Mouse (Mus musculus): ENCODE data around the gene Pou3f4. TPM values are rescaled to one million over a fixed set of nuclear protein-coding genes. Genes with fewer than 3 reads are reported as not detected.
"Not testable (repeated sequence)": the region's sequence is repeated elsewhere in the genome, so short reads cannot be mapped to it uniquely, and the experiment has no call there.

Pou3f4 gene
- polyA plus RNA-seq (2015; fragmentation: Nextera tagmentation; extraction: Ambion mirVana): 0.27 and 0.28 TPM in 2 replicates

DNA sequence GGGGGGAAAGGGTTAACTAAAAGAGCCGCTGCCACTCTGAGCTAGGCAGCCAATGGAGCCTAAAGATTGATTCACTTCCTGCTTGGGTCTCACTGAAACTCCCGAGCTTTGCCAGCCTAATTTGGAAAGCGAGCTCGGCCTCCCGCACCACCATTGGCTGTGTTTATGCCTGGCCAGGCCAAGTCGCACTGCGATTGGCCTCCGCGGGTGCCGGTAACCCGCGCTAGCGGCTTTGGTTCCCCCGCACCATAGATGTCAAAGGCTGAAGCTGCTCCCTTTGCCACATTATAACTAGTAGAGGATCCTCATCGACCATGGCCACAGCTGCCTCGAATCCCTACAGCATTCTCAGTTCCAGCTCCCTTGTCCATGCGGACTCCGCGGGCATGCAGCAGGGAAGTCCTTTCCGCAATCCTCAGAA, at the start of gene Pou3f4:
Pou3f4 (plus strand) TSS at position 130 of the 421 bp plus-strand sequence.
- peak within 1 kb of the TSS; percentile 38 for H3K4me3 ChIP-seq (replicated peaks)
- 15% methylated on average over 20 of the region's 20 CpGs for WGBS
- no peak within 1 kb of the TSS for H3K9ac ChIP-seq
- H3K27ac ChIP-seq: no peak within 1 kb of the TSS
- ATAC-seq: peak; percentile 96
- peaks cover 19% of the 10 kb centered on the region for H3K27me3 ChIP-seq (replicated peaks)
- no peaks in the 10 kb centered on the region for H3K36me3 ChIP-seq
- peak within 1 kb of the TSS; percentile 73 for H3K4me2 ChIP-seq (replicated peaks)
- no peaks in the 10 kb centered on the region for H3K4me1 ChIP-seq (replicated peaks)
- no peaks in the 10 kb centered on the region for H3K9me3 ChIP-seq

DNA sequence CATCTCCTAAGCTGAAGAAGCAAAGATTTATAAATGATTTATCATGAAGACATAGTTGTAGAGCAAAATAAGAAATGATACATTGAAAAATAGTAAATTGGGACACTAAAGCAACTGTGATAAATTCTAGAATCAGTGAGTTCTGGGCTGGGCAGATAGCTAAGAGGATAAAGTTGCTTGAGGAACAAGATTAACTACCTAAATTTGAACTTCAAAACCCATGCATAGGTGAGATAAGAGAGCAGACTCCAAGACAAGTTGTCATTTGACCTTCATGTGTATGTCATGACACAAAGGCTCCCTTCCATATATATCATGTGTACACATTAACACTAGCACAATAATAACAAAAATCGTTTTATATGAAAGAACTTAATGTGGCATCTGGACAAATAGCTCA, 48.1 kb upstream of the Pou3f4 start:
- ATAC-seq: no peak
- Histone ChIP-seq H3K36me3 (no peaks in the 10 kb centered on the region), H3K9ac (no peak overlapping the region), H3K27ac (no peak overlapping the region), H3K9me3 (no peaks in the 10 kb centered on the region), H3K4me3 (replicated peaks) (no peak overlapping the region), H3K27me3 (replicated peaks) (no peaks in the 10 kb centered on the region), H3K4me2 (replicated peaks) (no peak overlapping the region), H3K4me1 (replicated peaks) (no peaks in the 10 kb centered on the region)
- WGBS: 60% methylated on average over 1 of the region's 1 CpGs

DNA sequence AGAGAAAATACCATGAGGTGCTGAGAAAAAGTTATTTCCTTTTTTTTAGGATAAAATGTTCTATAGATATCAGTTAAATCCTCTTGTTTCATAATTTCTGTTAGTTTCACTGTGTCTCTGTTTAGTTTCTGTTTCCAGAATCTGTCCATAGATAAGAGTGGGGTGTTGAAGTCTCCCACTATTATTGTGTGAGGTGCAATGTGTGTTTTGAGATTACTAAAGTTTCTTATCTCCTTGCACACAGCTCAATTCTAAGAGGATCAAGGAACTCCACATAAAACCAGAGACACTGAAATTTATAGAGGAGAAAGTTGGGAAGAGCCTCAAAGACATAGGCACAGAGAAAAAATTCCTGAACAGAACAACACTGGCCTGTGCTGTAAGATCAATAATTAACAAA, 39.3 kb upstream of the Pou3f4 start:
- not testable (repeated sequence) for H3K27ac ChIP-seq; H3K4me2 ChIP-seq (replicated peaks); H3K9ac ChIP-seq; H3K27me3 ChIP-seq (replicated peaks); H3K9me3 ChIP-seq; H3K4me1 ChIP-seq (replicated peaks); H3K4me3 ChIP-seq (replicated peaks); H3K36me3 ChIP-seq; ATAC-seq

DNA sequence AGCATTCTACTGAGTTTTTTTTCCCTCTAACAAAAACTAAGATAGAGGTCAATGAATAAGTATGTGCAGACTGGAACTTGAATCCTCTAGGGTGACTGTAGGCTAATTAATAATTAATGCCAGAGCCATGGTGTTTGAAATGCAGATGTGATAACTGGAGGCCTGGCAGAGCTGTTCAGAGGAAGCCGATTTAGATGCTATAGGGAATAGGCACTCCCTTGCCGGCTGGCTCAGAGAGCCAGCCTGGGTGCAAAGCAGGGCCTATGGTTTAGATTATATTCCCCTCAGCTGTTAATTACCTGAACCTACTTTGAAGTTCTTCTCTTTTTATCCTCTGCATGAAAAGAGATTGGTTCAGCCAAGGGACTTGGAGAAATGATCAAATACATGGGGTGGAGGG, 11.6 kb upstream of the Pou3f4 start:
- WGBS: 50% methylated on average over 2 of the region's 2 CpGs
- no peaks in the 10 kb centered on the region for H3K9me3 ChIP-seq
- H3K36me3 ChIP-seq: no peaks in the 10 kb centered on the region

DNA sequence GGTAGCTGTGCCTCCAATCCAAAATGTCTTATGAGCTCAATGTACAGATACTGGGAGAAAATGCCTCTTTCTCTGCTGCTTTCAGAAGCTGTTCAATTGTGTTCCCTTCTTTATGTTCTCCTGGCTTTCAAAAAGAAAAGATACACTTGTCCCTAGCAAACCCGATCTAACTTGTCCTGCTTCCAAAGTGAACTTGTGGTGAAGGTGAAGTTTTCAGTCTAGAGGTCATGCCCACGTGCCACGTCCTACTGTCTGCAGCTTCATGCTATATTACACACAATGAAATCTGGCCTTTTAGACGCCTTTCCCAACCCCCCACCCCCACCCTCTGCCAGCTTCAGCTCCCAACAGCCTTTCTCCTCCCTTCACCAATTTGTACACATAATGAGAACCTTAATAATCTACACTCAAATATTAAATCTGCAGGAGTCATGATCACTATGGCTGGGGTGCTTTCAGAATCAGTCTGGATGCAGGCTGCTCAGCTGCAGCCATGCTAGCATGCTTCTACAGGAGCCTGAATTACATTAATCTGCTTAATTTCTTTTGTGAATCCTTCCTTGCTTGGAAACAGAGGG, 4.0 kb upstream of the Pou3f4 start:
- H3K9ac ChIP-seq: no peak overlapping the region
- H3K27me3 ChIP-seq (replicated peaks): peaks cover 9% of the 10 kb centered on the region
- WGBS: 54% methylated on average over 4 of the region's 4 CpGs
- H3K4me1 ChIP-seq (replicated peaks): no peaks in the 10 kb centered on the region
- no peak overlapping the region for H3K4me2 ChIP-seq (replicated peaks)
- no peak for ATAC-seq
- no peak overlapping the region for H3K4me3 ChIP-seq (replicated peaks)
- no peaks in the 10 kb centered on the region for H3K36me3 ChIP-seq
- H3K27ac ChIP-seq: no peak overlapping the region
- H3K9me3 ChIP-seq: no peaks in the 10 kb centered on the region

More for the DNA sequence above, 11.6 kb upstream of the Pou3f4 start:
- Histone ChIP-seq H3K27ac (no peak overlapping the region), H3K9ac (no peak overlapping the region), H3K4me3 (replicated peaks) (no peak overlapping the region), H3K4me2 (replicated peaks) (no peak overlapping the region), H3K27me3 (replicated peaks) (no peaks in the 10 kb centered on the region), H3K4me1 (replicated peaks) (no peaks in the 10 kb centered on the region)
- ATAC-seq: no peak

DNA sequence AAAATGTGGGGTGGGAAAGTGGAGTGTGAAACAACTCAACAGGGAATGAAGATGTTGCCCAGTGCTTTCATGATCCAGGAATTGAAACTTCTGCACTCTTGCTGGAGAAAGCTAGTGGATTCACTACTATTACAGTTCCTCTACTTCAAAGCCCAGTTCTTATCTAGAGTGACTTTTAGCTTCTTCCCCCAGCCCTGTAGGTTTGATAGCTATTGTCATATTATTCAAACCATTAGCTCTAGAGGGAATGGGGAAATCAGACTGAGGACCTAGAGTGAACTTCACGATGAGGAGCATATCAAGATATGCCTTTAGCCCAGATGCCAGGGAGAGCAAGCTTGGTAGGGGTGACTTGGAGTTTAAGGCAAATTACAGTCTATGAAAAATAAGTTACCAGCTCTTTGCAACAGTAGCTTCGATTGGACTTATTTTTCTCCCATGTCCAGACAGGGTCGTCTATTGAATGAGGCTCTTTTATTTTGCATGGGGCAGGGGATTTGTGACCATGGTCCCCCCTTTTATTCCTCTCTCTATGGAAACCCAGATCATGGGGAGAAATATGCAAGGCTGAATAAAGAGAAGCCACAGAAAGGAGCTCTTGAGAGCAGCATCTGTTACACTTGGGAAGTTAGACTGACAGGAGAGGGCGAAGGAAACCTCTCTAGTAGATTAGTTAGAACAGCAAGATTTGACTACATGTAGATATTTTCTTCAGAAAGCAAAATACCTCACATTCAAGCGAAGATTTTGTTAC, 3.1 kb upstream of the Pou3f4 start:
- Histone ChIP-seq H3K9me3 (no peaks in the 10 kb centered on the region), H3K27me3 (replicated peaks) (peaks cover 9% of the 10 kb centered on the region), H3K4me3 (replicated peaks) (no peak overlapping the region), H3K27ac (no peak overlapping the region), H3K36me3 (no peaks in the 10 kb centered on the region), H3K4me1 (replicated peaks) (no peaks in the 10 kb centered on the region), H3K9ac (no peak overlapping the region), H3K4me2 (replicated peaks) (no peak overlapping the region)
- ATAC-seq: no peak
- WGBS: 51% methylated on average over 5 of the region's 5 CpGs

DNA sequence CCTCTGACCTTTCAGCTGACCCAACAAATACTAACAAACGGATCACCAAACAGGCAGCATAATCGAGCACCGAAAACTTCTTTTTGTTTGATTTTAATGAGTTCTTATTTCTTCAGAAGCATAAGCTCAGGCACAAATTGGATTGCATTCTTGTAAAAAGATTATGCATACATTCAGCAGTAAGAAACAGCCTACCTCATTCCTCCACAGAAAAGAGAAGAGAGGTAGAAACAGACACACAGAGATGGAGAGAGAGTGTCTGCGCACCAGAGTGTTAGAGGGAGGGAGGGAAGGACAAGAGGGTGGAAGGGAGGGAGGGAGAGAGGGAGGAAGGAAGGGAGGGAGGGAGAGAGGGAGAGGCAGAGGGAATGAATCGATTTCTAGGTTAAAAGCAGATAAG, 2.0 kb upstream of the Pou3f4 start:
- Histone ChIP-seq H3K27me3 (replicated peaks) (peaks cover 15% of the 10 kb centered on the region), H3K4me1 (replicated peaks) (no peaks in the 10 kb centered on the region), H3K9me3 (no peaks in the 10 kb centered on the region), H3K9ac (no peak overlapping the region), H3K4me2 (replicated peaks) (no peak overlapping the region), H3K36me3 (no peaks in the 10 kb centered on the region), H3K27ac (no peak overlapping the region), H3K4me3 (replicated peaks) (no peak overlapping the region)
- ATAC-seq: no peak
- 40% methylated on average over 5 of the region's 5 CpGs for WGBS

DNA sequence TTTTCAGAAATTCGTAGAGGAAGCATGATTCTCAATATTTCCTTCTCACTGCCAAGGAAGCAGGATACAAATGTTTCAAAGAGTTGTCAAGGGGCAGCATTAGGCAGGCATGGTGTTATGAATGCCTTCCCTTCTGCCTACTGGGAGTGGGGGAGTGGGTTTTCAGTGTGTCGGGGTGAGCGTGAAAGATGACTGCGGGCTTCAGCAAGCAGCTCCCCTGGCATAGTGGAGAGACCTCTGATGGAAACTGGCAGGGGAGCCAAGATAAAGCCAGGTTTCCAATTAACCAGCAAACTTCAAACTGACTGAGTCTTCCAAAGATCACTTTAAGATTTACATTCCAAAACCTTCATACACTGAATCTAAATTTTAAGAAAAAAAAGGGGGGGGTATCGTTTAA, 679 bp upstream of the Pou3f4 start:
- WGBS: 26% methylated on average over 5 of the region's 5 CpGs
- H3K27ac ChIP-seq: no peak overlapping the region
- peaks cover 19% of the 10 kb centered on the region for H3K27me3 ChIP-seq (replicated peaks)
- H3K9me3 ChIP-seq: no peaks in the 10 kb centered on the region
- H3K4me2 ChIP-seq (replicated peaks): no peak overlapping the region
- H3K9ac ChIP-seq: no peak overlapping the region
- no peak for ATAC-seq
- H3K4me1 ChIP-seq (replicated peaks): no peaks in the 10 kb centered on the region
- H3K36me3 ChIP-seq: no peaks in the 10 kb centered on the region
- no peak overlapping the region for H3K4me3 ChIP-seq (replicated peaks)

DNA sequence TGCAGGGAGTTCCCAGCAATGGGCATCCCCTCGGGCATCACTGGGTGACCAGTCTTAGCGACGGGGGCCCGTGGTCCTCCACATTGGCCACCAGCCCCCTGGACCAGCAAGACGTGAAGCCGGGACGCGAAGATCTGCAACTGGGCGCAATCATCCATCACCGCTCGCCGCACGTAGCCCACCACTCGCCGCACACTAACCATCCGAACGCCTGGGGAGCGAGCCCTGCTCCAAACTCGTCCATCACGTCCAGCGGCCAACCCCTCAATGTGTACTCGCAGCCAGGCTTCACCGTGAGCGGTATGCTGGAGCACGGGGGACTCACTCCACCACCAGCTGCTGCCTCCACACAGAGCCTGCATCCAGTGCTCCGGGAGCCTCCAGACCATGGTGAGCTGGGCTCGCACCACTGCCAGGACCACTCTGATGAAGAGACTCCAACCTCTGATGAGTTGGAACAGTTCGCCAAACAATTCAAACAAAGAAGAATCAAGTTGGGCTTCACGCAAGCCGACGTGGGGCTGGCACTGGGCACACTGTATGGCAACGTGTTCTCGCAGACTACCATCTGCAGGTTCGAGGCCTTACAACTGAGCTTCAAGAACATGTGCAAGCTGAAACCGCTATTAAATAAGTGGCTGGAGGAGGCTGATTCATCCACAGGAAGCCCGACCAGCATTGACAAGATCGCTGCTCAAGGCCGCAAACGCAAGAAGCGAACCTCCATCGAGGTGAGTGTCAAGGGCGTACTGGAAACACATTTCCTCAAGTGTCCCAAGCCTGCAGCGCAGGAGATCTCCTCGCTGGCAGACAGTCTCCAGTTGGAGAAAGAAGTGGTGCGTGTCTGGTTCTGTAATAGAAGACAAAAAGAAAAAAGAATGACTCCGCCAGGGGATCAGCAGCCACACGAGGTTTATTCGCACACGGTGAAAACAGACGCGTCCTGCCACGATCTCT, 790 bp downstream of the Pou3f4 start:
- Histone ChIP-seq H3K9me3 (no peaks in the 10 kb centered on the region), H3K27ac (no peak overlapping the region), H3K36me3 (no peaks in the 10 kb centered on the region), H3K4me2 (replicated peaks) (peak overlapping the region; percentile 73), H3K4me1 (replicated peaks) (no peaks in the 10 kb centered on the region), H3K9ac (no peak overlapping the region), H3K4me3 (replicated peaks) (peak overlapping the region; percentile 38), H3K27me3 (replicated peaks) (peaks cover 19% of the 10 kb centered on the region)
- 19% methylated on average over 51 of the region's 52 CpGs for WGBS
- ATAC-seq: peak; percentile 72

DNA sequence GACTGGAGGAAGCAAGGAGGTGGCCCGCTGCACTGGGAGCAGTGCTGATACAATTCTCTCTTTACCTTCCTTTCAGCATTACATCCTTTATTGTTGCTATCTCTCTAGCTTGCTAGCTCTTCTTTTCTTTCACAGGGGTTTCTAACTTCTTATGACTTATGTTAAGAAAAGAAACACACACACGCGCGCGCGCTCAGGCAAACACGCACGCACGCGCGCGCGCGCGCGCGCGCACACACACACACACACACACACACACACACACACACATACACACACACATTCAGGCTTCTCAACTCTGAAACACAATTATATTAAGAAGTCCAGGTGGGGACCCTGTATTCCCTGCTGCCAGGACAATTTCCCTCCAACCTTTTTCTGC, 1.5 kb downstream of the Pou3f4 start:
- WGBS: 38% methylated on average over 18 of the region's 18 CpGs
- no peak for ATAC-seq
- no peaks in the 10 kb centered on the region for H3K9me3 ChIP-seq
- H3K4me2 ChIP-seq (replicated peaks): peak overlapping the region; percentile 73
- no peaks in the 10 kb centered on the region for H3K4me1 ChIP-seq (replicated peaks)
- no peaks in the 10 kb centered on the region for H3K36me3 ChIP-seq
- H3K9ac ChIP-seq: no peak overlapping the region
- no peak overlapping the region for H3K27ac ChIP-seq
- H3K27me3 ChIP-seq (replicated peaks): peaks cover 19% of the 10 kb centered on the region
- H3K4me3 ChIP-seq (replicated peaks): peak overlapping the region; percentile 38; the same call in 1 of the 2 replicates

DNA sequence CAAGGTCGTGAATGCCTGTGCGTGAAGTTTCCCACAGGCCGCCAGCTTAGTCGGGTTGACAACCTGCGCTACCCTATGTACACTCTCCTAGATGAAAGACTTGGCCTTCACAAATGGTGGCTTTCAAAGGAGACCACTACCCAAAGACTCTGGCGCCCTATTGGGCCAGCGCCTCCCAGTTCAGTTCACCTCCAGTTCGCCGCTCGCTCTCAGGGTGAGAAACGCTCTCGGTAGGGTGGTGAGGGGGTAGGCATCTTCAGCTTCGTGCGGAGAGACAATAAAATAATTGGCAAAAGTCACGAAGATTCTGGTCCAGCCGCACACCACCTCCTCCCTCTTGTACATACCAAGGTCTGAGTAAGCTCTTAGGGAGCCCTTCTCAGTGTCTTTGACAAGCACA, 2.5 kb downstream of the Pou3f4 start:
- Histone ChIP-seq H3K4me2 (replicated peaks) (peak overlapping the region; percentile 19; the same call in 1 of the 2 replicates), H3K9me3 (no peaks in the 10 kb centered on the region), H3K4me1 (replicated peaks) (no peaks in the 10 kb centered on the region), H3K4me3 (replicated peaks) (no peak overlapping the region), H3K27me3 (replicated peaks) (peaks cover 19% of the 10 kb centered on the region), H3K27ac (no peak overlapping the region), H3K36me3 (no peaks in the 10 kb centered on the region), H3K9ac (no peak overlapping the region)
- WGBS: 13% methylated on average over 16 of the region's 16 CpGs
- no peak for ATAC-seq

DNA sequence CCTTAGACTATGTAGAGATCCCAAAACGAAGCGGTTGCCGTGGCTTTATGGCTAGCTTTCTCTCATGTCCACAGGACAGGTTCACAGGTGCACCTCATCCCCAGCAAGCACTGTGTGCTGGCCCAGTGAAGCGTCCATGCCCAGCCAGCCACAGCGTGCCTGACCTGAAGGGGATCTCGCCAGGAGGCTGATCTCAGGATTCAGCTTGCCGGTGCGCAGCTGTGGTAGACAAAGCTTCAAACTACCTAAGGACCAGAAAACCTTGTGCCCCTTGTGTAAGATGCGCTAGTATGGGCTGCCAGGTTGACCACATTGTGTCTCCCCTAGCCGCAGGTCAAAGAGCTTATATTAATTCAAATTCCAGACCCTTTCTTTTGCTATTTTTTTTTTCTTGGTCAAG, 3.1 kb downstream of the Pou3f4 start:
- H3K36me3 ChIP-seq: no peaks in the 10 kb centered on the region
- WGBS: 18% methylated on average over 10 of the region's 10 CpGs
- H3K4me1 ChIP-seq (replicated peaks): no peaks in the 10 kb centered on the region
- no peak for ATAC-seq
- no peak overlapping the region for H3K4me3 ChIP-seq (replicated peaks)
- H3K9me3 ChIP-seq: no peaks in the 10 kb centered on the region
- H3K27me3 ChIP-seq (replicated peaks): peaks cover 19% of the 10 kb centered on the region
- H3K9ac ChIP-seq: no peak overlapping the region
- no peak overlapping the region for H3K27ac ChIP-seq
- H3K4me2 ChIP-seq (replicated peaks): no peak overlapping the region
